Mouse (Mus musculus) heart, embryonic 10.5 days (tissue): ENCODE measurements around the gene Ift27. TPM values are rescaled to one million over a fixed set of nuclear protein-coding genes. Genes with fewer than 3 reads are reported as not detected.

Source experiments
- DNase-seq: peaks from one replicate; pipeline ENCODE4 v3.0.0-alpha.2; 2017; ENCODE audit warnings: low spot score
- H3K27ac ChIP-seq: fragments of 300-500 bp; sonication (generic); 2 replicates; pipeline ENCODE4 v1.5.1; 2016; ENCODE audit warnings: mild to moderate bottlenecking
- H3K27me3 ChIP-seq: fragments of 300-500 bp; sonication (generic); 2 replicates; pipeline ENCODE4 v1.6.1; 2016; ENCODE audit warnings: mild to moderate bottlenecking; ENCODE audit not compliant: poor library complexity, insufficient read depth, severe bottlenecking
- H3K36me3 ChIP-seq: fragments of 300-500 bp; sonication (generic); 2 replicates; pipeline ENCODE4 v1.6.1; 2016; ENCODE audit warnings: mild to moderate bottlenecking, moderate library complexity
- H3K4me1 ChIP-seq: fragments of 300-500 bp; sonication (generic); 2 replicates; pipeline ENCODE4 v1.6.1; 2016; ENCODE audit warnings: mild to moderate bottlenecking
- H3K4me3 ChIP-seq: fragments of 300-500 bp; sonication (generic); 2 replicates; pipeline ENCODE4 v1.5.1; 2016; ENCODE audit warnings: mild to moderate bottlenecking, moderate library complexity
- H3K9me3 ChIP-seq: fragments of 300-500 bp; sonication (generic); 2 replicates; pipeline ENCODE4 v1.6.1; 2016; ENCODE audit warnings: mild to moderate bottlenecking, moderate library complexity
- WGBS: fragments of 180-500 bp; shearing (Covaris S2); methylation state at CpG from one replicate; pipeline ENCODE4 v1.1.7; 2016; 5-methylcytosine and 5-hydroxymethylcytosine counted together
- polyA plus RNA-seq: library from polyadenylated mRNA; unstranded; fragments of >200 nt; fragmentation: Nextera tagmentation; extraction: Ambion mirVana; gene quantifications from 2 replicates; pipeline ENCODE4 v1.2.1, GENCODE M21; 2016

Ift27 gene
- polyA plus RNA-seq, 1 experiment from 2014 or later, result 60.4 TPM

GRCm38 (mm10) chr15:78185609-78186008, 11.7 kb upstream of the Ift27 start:
- peaks cover 5% of the 10 kb centered on the region for H3K4me1 ChIP-seq
- H3K27me3 ChIP-seq, result peaks cover 54% of the 10 kb centered on the region
- 84% methylated on average over 4 of the region's 4 CpGs for WGBS
- no peaks in the 10 kb centered on the region for H3K9me3 ChIP-seq
- no peak for DNase-seq
- no peaks in the 10 kb centered on the region for H3K36me3 ChIP-seq
- H3K4me3 ChIP-seq, result no peak overlapping the region
- H3K27ac ChIP-seq, result no peak overlapping the region

GRCm38 (mm10) chr15:78184855-78185254, 10.9 kb upstream of the Ift27 start:
- H3K4me1 ChIP-seq, result peaks cover 5% of the 10 kb centered on the region
- no peak for DNase-seq
- no peak overlapping the region for H3K4me3 ChIP-seq
- no peaks in the 10 kb centered on the region for H3K9me3 ChIP-seq
- 6% methylated on average over 10 of the region's 10 CpGs for WGBS
- no peaks in the 10 kb centered on the region for H3K36me3 ChIP-seq
- H3K27ac ChIP-seq, result no peak overlapping the region
- peaks cover 55% of the 10 kb centered on the region for H3K27me3 ChIP-seq

- WGBS, result 30% methylated on average over 8 of the region's 8 CpGs
Observed at GRCm38 (mm10) chr15:78181701-78182405, 7.9 kb upstream of the Ift27 start.

GRCm38 (mm10) chr15:78179775-78180174, 5.9 kb upstream of the Ift27 start:
- H3K27ac ChIP-seq, result no peak overlapping the region
- H3K9me3 ChIP-seq, result no peaks in the 10 kb centered on the region
- peaks cover 17% of the 10 kb centered on the region for H3K4me1 ChIP-seq
- no peak overlapping the region for H3K4me3 ChIP-seq
- 68% methylated on average over 3 of the region's 3 CpGs for WGBS
- DNase-seq, result no peak
- H3K36me3 ChIP-seq, result no peaks in the 10 kb centered on the region
- peaks cover 51% of the 10 kb centered on the region for H3K27me3 ChIP-seq

More at GRCm38 (mm10) chr15:78181701-78182405, 7.9 kb upstream of the Ift27 start:
- DNase-seq, result no peak
- Histone ChIP-seq H3K4me3 (no peak overlapping the region), H3K27ac (no peak overlapping the region), H3K9me3 (no peaks in the 10 kb centered on the region), H3K36me3 (no peaks in the 10 kb centered on the region), H3K4me1 (peaks cover 13% of the 10 kb centered on the region), H3K27me3 (peaks cover 63% of the 10 kb centered on the region)

GRCm38 (mm10) chr15:78178397-78178796, 4.5 kb upstream of the Ift27 start:
- Histone ChIP-seq H3K4me3 (no peak overlapping the region), H3K27me3 (peaks cover 41% of the 10 kb centered on the region), H3K9me3 (no peaks in the 10 kb centered on the region), H3K27ac (no peak overlapping the region), H3K4me1 (peaks cover 24% of the 10 kb centered on the region), H3K36me3 (no peaks in the 10 kb centered on the region)
- DNase-seq, result peak; percentile 81
- WGBS, result 9% methylated on average over 9 of the region's 9 CpGs

GRCm38 (mm10) chr15:78177257-78177656, 3.4 kb upstream of the Ift27 start:
- DNase-seq, result no peak
- Histone ChIP-seq H3K9me3 (no peaks in the 10 kb centered on the region), H3K4me1 (peaks cover 36% of the 10 kb centered on the region), H3K27ac (no peak overlapping the region), H3K36me3 (no peaks in the 10 kb centered on the region), H3K4me3 (no peak overlapping the region), H3K27me3 (peaks cover 30% of the 10 kb centered on the region)
- 57% methylated on average over 10 of the region's 10 CpGs for WGBS

- DNase-seq, result no peak
- no peaks in the 10 kb centered on the region for H3K9me3 ChIP-seq
- WGBS, result 76% methylated on average over 6 of the region's 6 CpGs
- peak overlapping the region; percentile 84 for H3K27ac ChIP-seq
- no peaks in the 10 kb centered on the region for H3K36me3 ChIP-seq
- peaks cover 34% of the 10 kb centered on the region for H3K4me1 ChIP-seq
- H3K27me3 ChIP-seq, result peaks cover 11% of the 10 kb centered on the region; the same call in 1 of the 2 replicates
- H3K4me3 ChIP-seq, result peak overlapping the region; percentile 80
Observed at GRCm38 (mm10) chr15:78174887-78175245, 959 bp upstream of the Ift27 start.

- Histone ChIP-seq H3K4me1 (peaks cover 32% of the 10 kb centered on the region), H3K27me3 (0 out of 2 replicates have a peak, but pooled peaks cover 3% of the 10 kb centered on the region), H3K9me3 (no peaks in the 10 kb centered on the region), H3K27ac (peak overlapping the region; percentile 83), H3K4me3 (peak overlapping the region; percentile 80), H3K36me3 (no peaks in the 10 kb centered on the region)
- no peak for DNase-seq
- WGBS, result 27% methylated on average over 26 of the region's 26 CpGs
Observed at GRCm38 (mm10) chr15:78172899-78173817, 749 bp downstream of the Ift27 start.

GRCm38 (mm10) chr15:78172256-78172898, 1.5 kb downstream of the Ift27 start:
- Histone ChIP-seq H3K27ac (no peak overlapping the region), H3K4me1 (peaks cover 31% of the 10 kb centered on the region), H3K9me3 (no peaks in the 10 kb centered on the region), H3K27me3 (0 out of 2 replicates have a peak, but pooled peaks cover 3% of the 10 kb centered on the region), H3K4me3 (no peak overlapping the region), H3K36me3 (peaks cover 3% of the 10 kb centered on the region; the same call in 1 of the 2 replicates)
- no peak for DNase-seq
- 77% methylated on average over 11 of the region's 11 CpGs for WGBS

GRCm38 (mm10) chr15:78171651-78172050, 2.3 kb downstream of the Ift27 start:
- peaks cover 3% of the 10 kb centered on the region; the same call in 1 of the 2 replicates for H3K36me3 ChIP-seq
- 90% methylated on average over 10 of the region's 10 CpGs for WGBS
- DNase-seq, result no peak
- H3K4me1 ChIP-seq, result peaks cover 26% of the 10 kb centered on the region
- 0 out of 2 replicates have a peak, but pooled peaks cover 3% of the 10 kb centered on the region for H3K27me3 ChIP-seq
- H3K9me3 ChIP-seq, result no peaks in the 10 kb centered on the region
- H3K27ac ChIP-seq, result no peak overlapping the region
- H3K4me3 ChIP-seq, result no peak overlapping the region

GRCm38 (mm10) chr15:78170708-78171107, 3.2 kb downstream of the Ift27 start:
- 0 out of 2 replicates have a peak, but pooled peaks cover 3% of the 10 kb centered on the region for H3K27me3 ChIP-seq
- 90% methylated on average over 15 of the region's 15 CpGs for WGBS
- H3K27ac ChIP-seq, result no peak overlapping the region

GRCm38 (mm10) chr15:78169566-78169965, 4.3 kb downstream of the Ift27 start:
- WGBS, result 59% methylated on average over 11 of the region's 11 CpGs
- H3K36me3 ChIP-seq, result peaks cover 3% of the 10 kb centered on the region; the same call in 1 of the 2 replicates

More at GRCm38 (mm10) chr15:78170708-78171107, 3.2 kb downstream of the Ift27 start:
- H3K9me3 ChIP-seq, result no peaks in the 10 kb centered on the region
- no peak overlapping the region for H3K4me3 ChIP-seq
- H3K4me1 ChIP-seq, result peaks cover 26% of the 10 kb centered on the region
- peaks cover 3% of the 10 kb centered on the region; the same call in 1 of the 2 replicates for H3K36me3 ChIP-seq
- DNase-seq, result no peak

More at GRCm38 (mm10) chr15:78169566-78169965, 4.3 kb downstream of the Ift27 start:
- 0 out of 2 replicates have a peak, but pooled peaks cover 3% of the 10 kb centered on the region for H3K27me3 ChIP-seq
- no peak overlapping the region for H3K4me3 ChIP-seq
- H3K4me1 ChIP-seq, result peaks cover 20% of the 10 kb centered on the region
- no peak for DNase-seq
- no peaks in the 10 kb centered on the region for H3K9me3 ChIP-seq
- no peak overlapping the region for H3K27ac ChIP-seq
